Mouse (Mus musculus): Measurements from ENCODE around the gene Map2k1. TPM values are rescaled to one million over a fixed set of nuclear protein-coding genes. Genes with fewer than 3 reads are reported as not detected.
"Not testable (repeated sequence)": the region's sequence is repeated elsewhere in the genome, so short reads cannot be mapped to it uniquely, and the experiment has no call there.

Gene Map2k1
- polyA plus RNA-seq, 1 experiment from 2014 or later, result 82.8 TPM

DNA sequence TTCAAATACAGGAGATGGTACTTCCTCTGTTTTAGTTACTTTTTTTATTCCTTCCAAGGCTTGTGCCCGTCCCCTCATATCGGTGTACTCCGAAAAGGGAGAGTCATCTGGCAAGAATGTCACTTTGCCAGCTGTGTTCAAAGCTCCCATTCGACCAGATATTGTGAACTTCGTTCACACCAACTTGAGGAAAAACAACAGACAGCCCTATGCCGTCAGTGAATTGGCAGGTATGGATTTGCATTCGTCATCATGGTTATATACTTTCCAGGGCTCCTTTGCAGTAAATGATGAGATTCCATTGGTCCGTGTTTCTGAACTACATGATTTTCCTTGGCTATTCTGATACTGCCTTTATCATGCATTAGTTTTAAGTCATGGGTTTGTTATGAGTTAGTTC is 78.7 kb downstream of the Map2k1 start:
- peak overlapping the region; percentile 82 for H3K4me2 ChIP-seq
- H3K36me3 ChIP-seq, result peaks cover 45% of the 10 kb centered on the region
- peaks cover 27% of the 10 kb centered on the region for H3K4me1 ChIP-seq
- peak overlapping the region; percentile 93; the same call in 1 of the 2 replicates for H3K9ac ChIP-seq
- no peaks in the 10 kb centered on the region for H3K9me3 ChIP-seq
- no peaks in the 10 kb centered on the region for H3K27me3 ChIP-seq
- H3K27ac ChIP-seq, result no peak overlapping the region
- no peak for ATAC-seq (ENCODE audit: insufficient number of reproducible peaks, insufficient read depth, low FRiP score, low TSS enrichment, low read depth)
- WGBS, result 70% methylated on average over 8 of the region's 8 CpGs
- H3K4me3 ChIP-seq, result peak overlapping the region; percentile 93

DNA sequence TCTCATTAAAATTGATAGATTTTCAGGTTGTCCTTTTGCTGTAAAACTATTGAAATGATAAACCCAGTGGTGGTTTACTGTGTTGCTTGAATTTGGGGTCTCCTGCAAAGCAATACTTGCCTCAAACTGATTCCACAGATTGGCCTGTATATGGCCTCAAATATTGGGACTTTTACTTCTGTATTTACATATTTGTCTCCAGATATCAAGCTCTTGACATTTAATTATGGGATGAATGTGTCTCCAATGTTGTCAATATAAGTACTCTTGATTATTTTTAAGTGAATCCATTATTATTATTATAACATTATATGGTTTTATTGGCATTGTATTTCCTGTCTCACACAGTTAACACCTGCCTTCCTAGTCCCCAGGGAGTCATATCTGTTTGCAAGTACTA is 79.1 kb downstream of the Map2k1 start:
- Histone ChIP-seq H3K9ac (peak overlapping the region; percentile 93), H3K36me3 (peaks cover 45% of the 10 kb centered on the region), H3K4me2 (peak overlapping the region; percentile 82), H3K4me1 (peaks cover 25% of the 10 kb centered on the region), H3K27ac (peak overlapping the region; percentile 95; the same call in 1 of the 2 replicates), H3K27me3 (no peaks in the 10 kb centered on the region), H3K9me3 (no peaks in the 10 kb centered on the region), H3K4me3 (peak overlapping the region; percentile 93)
- ATAC-seq (ENCODE audit: insufficient number of reproducible peaks, insufficient read depth, low FRiP score, low TSS enrichment, low read depth), result no peak

GRCm38 (mm10) chr9:64173666-64174220 is 79.7 kb downstream of the Map2k1 start:
- no peaks in the 10 kb centered on the region for H3K9me3 ChIP-seq
- peak overlapping the region; percentile 93 for H3K4me3 ChIP-seq
- H3K27ac ChIP-seq, result peak overlapping the region; percentile 95
- no peak for ATAC-seq (ENCODE audit: insufficient number of reproducible peaks, insufficient read depth, low FRiP score, low TSS enrichment, low read depth)
- peak overlapping the region; percentile 93 for H3K9ac ChIP-seq
- H3K27me3 ChIP-seq, result no peaks in the 10 kb centered on the region
- peak overlapping the region; percentile 82 for H3K4me2 ChIP-seq
- under 1% methylated on average over 16 of the region's 16 CpGs for WGBS
- peaks cover 25% of the 10 kb centered on the region for H3K4me1 ChIP-seq
- H3K36me3 ChIP-seq, result peaks cover 43% of the 10 kb centered on the region

DNA sequence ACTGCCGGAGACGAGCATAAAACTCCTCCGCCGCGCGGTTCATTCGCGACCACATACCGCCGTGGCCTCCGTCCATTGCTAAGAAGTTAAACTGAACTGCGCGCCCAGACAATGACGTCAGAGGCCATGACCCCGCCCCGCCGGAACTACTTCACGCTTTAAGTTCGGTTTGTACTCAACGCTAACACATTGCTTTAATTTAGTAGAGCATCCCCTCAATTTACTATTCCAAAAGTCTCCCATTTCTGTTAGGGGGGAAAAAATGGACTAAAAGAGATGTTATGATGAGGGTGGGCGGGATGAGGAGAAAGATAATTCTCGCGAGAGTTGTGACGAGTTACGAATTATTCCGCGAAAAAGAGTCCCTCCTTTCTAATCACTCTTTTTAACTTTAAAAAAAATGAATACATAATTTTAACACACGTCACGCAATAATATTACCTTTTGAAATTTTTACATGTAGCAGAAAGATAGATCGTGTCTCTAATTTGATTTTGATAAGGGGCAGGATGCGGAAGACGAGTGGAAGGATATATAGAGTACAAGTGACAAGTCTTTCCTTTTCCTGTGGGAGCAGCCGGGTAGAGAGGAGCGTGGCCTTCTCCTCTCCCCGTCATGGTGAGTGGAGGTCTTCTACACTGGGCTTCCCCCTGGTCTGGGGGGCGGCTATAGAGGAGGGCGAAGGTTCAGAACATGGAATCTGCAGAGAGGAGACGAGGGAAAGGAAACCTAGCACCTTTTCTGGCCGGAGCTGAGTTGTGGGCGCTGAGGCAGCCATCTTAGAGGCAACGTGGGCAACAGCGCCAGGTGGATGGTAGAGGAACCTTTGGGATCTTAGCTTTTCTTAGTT is 80.4 kb downstream of the Map2k1 start, which contains the start of the genes Zwilch and Rpl4:
TSS of gene Zwilch (minus strand) at position 289 of the 850 bp plus-strand sequence.
TSS of gene Rpl4 (plus strand) at position 560 of the 850 bp plus-strand sequence.
- Histone ChIP-seq H3K9me3 (no peaks in the 10 kb centered on the region), H3K4me3 (peak within 1 kb of the TSS; percentile 93), H3K4me2 (peak within 1 kb of the TSS; percentile 82), H3K4me1 (peaks cover 25% of the 10 kb centered on the region), H3K27me3 (no peaks in the 10 kb centered on the region), H3K27ac (peak within 1 kb of the TSS; percentile 95), H3K36me3 (peaks cover 36% of the 10 kb centered on the region), H3K9ac (peak within 1 kb of the TSS; percentile 93)
- ATAC-seq (ENCODE audit: insufficient number of reproducible peaks, insufficient read depth, low FRiP score, low TSS enrichment, low read depth), result peak; percentile 78
- under 1% methylated on average over 42 of the region's 42 CpGs for WGBS

- no peaks in the 10 kb centered on the region for H3K27me3 ChIP-seq
- WGBS, result 3% methylated on average over 18 of the region's 18 CpGs
- peaks cover 28% of the 10 kb centered on the region for H3K36me3 ChIP-seq
- peak overlapping the region; percentile 93 for H3K4me3 ChIP-seq
- peak overlapping the region; percentile 82 for H3K4me2 ChIP-seq
- H3K9me3 ChIP-seq, result no peaks in the 10 kb centered on the region
- peak; percentile 52; the same call in 1 of the 2 replicates for ATAC-seq (ENCODE audit: insufficient number of reproducible peaks, insufficient read depth, low FRiP score, low TSS enrichment, low read depth)
- H3K27ac ChIP-seq, result peak overlapping the region; percentile 95
- H3K9ac ChIP-seq, result peak overlapping the region; percentile 88
- peaks cover 25% of the 10 kb centered on the region for H3K4me1 ChIP-seq
Observed at GRCm38 (mm10) chr9:64172145-64172815, 81.2 kb downstream of the Map2k1 start.

DNA sequence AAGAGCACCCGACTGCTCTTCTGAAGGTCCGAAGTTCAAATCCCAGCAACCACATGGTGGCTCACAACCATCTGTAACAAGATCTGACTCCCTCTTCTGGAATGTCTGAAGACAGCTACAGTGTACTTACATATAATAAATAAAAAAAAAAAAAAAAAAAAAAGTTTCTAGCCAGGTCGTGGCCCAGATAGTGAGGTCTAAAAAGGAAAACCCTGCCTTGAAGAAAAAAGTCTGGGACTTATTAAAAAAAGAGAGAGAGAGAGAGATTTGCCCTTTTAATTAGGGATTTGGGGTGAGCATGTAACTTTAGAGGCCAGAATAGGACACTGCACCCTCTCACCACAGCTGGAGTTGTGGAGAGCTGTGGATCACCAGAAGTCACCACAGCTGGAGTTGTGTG is 83.5 kb downstream of the Map2k1 start:
- not testable (repeated sequence) for H3K9me3 ChIP-seq; ATAC-seq (ENCODE audit: insufficient number of reproducible peaks, insufficient read depth, low FRiP score, low TSS enrichment, low read depth); H3K4me2 ChIP-seq; H3K4me3 ChIP-seq; H3K9ac ChIP-seq; H3K27me3 ChIP-seq; H3K27ac ChIP-seq
- Histone ChIP-seq H3K4me1 (peaks cover 21% of the 10 kb centered on the region), H3K36me3 (peaks cover 18% of the 10 kb centered on the region)
- WGBS, result 90% methylated on average over 3 of the region's 3 CpGs

DNA sequence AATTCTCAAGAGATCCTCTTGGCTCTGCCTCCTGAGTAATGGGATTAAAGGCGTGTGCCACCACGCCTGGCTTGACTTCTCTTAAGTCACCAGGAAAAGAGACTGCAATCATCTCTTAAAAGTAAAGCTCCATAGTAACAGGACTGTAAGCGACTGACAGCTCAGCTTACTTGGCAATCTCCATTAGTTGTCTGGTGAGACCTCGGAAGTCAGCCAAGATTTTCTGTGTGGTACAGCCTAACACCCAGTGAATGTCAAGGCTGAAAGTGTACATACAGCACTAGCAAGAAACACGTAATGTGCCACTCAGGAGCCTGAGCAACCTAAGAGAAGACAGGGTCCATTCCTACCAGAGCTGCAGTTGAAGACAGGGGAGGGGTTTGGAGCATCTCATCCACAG is 93.0 kb downstream of the Map2k1 start:
- no peaks in the 10 kb centered on the region for H3K27me3 ChIP-seq
- H3K36me3 ChIP-seq, result peaks cover 71% of the 10 kb centered on the region
- H3K9me3 ChIP-seq, result no peaks in the 10 kb centered on the region
- no peak overlapping the region for H3K4me3 ChIP-seq
- H3K9ac ChIP-seq, result no peak overlapping the region
- no peak overlapping the region for H3K4me2 ChIP-seq
- no peaks in the 10 kb centered on the region for H3K4me1 ChIP-seq
- ATAC-seq (ENCODE audit: insufficient number of reproducible peaks, insufficient read depth, low FRiP score, low TSS enrichment, low read depth), result no peak
- H3K27ac ChIP-seq, result no peak overlapping the region
- WGBS, result 89% methylated on average over 5 of the region's 5 CpGs

- H3K36me3 ChIP-seq, result peaks cover 73% of the 10 kb centered on the region
- 95% methylated on average over 1 of the region's 1 CpGs for WGBS
Observed at GRCm38 (mm10) chr9:64156641-64157040, 96.8 kb downstream of the Map2k1 start.

GRCm38 (mm10) chr9:64139879-64140278 is 113.6 kb downstream of the Map2k1 start:
- Histone ChIP-seq H3K4me3 (no peak overlapping the region), H3K36me3 (peaks cover 38% of the 10 kb centered on the region), H3K27ac (no peak overlapping the region), H3K27me3 (no peaks in the 10 kb centered on the region), H3K4me1 (no peaks in the 10 kb centered on the region), H3K9me3 (no peaks in the 10 kb centered on the region), H3K4me2 (no peak overlapping the region), H3K9ac (no peak overlapping the region)
- no peak for ATAC-seq (ENCODE audit: insufficient number of reproducible peaks, insufficient read depth, low FRiP score, low TSS enrichment, low read depth)
- WGBS, result 94% methylated on average over 9 of the region's 9 CpGs

More at GRCm38 (mm10) chr9:64156641-64157040, 96.8 kb downstream of the Map2k1 start:
- Histone ChIP-seq H3K9me3 (no peaks in the 10 kb centered on the region), H3K4me3 (no peak overlapping the region), H3K27ac (no peak overlapping the region), H3K4me1 (no peaks in the 10 kb centered on the region), H3K4me2 (no peak overlapping the region), H3K27me3 (no peaks in the 10 kb centered on the region), H3K9ac (no peak overlapping the region)
- ATAC-seq (ENCODE audit: insufficient number of reproducible peaks, insufficient read depth, low FRiP score, low TSS enrichment, low read depth), result no peak

DNA sequence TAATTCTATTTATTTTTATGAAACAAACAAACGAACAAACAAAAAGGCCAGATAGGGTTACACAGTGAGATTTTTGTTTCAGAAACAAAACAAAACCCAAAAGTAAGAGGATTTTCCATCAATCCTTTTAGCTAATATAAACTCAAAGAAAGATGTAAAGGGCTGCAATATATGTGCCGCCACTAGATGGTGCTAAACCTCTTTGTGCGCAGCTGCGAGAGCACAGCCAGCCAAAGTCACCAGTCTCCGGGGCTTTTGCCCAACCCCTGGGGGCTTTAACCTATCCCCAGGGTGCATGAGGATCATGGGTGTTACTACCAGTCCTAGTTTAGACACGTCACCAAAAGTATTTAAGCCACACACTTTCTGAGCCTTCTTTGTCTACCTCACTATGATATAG is 114.5 kb downstream of the Map2k1 start:
- not testable (repeated sequence) for ATAC-seq (ENCODE audit: insufficient number of reproducible peaks, insufficient read depth, low FRiP score, low TSS enrichment, low read depth); H3K27ac ChIP-seq; H3K9ac ChIP-seq; H3K4me2 ChIP-seq; H3K4me3 ChIP-seq; H3K9me3 ChIP-seq; H3K27me3 ChIP-seq; H3K4me1 ChIP-seq
- peaks cover 33% of the 10 kb centered on the region for H3K36me3 ChIP-seq
- WGBS, result 4% methylated on average over 6 of the region's 6 CpGs
